Mouse (Mus musculus) olfactory bulb, adult 2 months (tissue): ENCODE data around the gene Olfr689. TPM values are rescaled to one million over a fixed set of nuclear protein-coding genes. Genes with fewer than 3 reads are reported as not detected.
"Not testable (repeated sequence)": the region's sequence is repeated elsewhere in the genome, so short reads cannot be mapped to it uniquely, and the experiment has no call there.

Experiments
- H3K27ac ChIP-seq: fragments of 200-500 bp; 2 replicates; pipeline ENCODE4 v1.5.1; 2012; ENCODE audit warnings: low read depth, low read length; ENCODE audit not compliant: insufficient read depth
- H3K4me1 ChIP-seq: fragments of 200-500 bp; 2 replicates; pipeline ENCODE4 v1.6.1; 2012; ENCODE audit warnings: low read length; ENCODE audit not compliant: control insufficient read depth, insufficient read depth
- H3K4me3 ChIP-seq: fragments of 200-500 bp; 2 replicates; pipeline ENCODE4 v1.5.1; 2012; ENCODE audit warnings: mild to moderate bottlenecking, low read depth, low read length, moderate library complexity; ENCODE audit not compliant: insufficient read depth
- CTCF ChIP-seq: fragments of 200-500 bp; IDR thresholded peaks from 2 replicates; pipeline ENCODE4 v1.5.1; 2012; ENCODE audit warnings: low read depth, mild to moderate bottlenecking, low read length, moderate library complexity; ENCODE audit not compliant: insufficient read depth
- POLR2A ChIP-seq: fragments of 200-500 bp; IDR thresholded peaks from 2 replicates; pipeline ENCODE4 v1.6.1; 2012; ENCODE audit warnings: mild to moderate bottlenecking, low read depth, low read length, moderate library complexity; ENCODE audit not compliant: insufficient read depth
- WGBS: fragments of 180-500 bp; shearing (Covaris S2); methylation state at CpG from one replicate; pipeline ENCODE4 v1.1.7; 2018; 5-methylcytosine and 5-hydroxymethylcytosine counted together
- polyA plus RNA-seq: library from polyadenylated mRNA; stranded (reverse); fragments of >200 nt; gene quantifications from 2 replicates; pipeline ENCODE4 v1.2.4, GENCODE M21; 2012; ENCODE audit warnings: low replicate concordance; ENCODE audit not compliant: missing spikeins, insufficient read depth, insufficient read length

Olfr689 gene
- not detected in 2 replicates for polyA plus RNA-seq

- WGBS: 79% methylated on average over 1 of the region's 1 CpGs
- Histone ChIP-seq H3K4me1 (no peaks in the 10 kb centered on the region), H3K27ac (no peak within 1 kb of the TSS), H3K4me3 (no peak within 1 kb of the TSS)
- TF ChIP-seq POLR2A (no peak), CTCF (no peak)
Measured at GRCm38 (mm10) chr7:105310865-105311264, at the start of gene Olfr689. Olfr689 (plus strand) TSS chr7:105311165.

GRCm38 (mm10) chr7:105272426-105272825 lies 38.5 kb upstream of the Olfr689 start:
- TF ChIP-seq CTCF: no peak
- TF ChIP-seq POLR2A: no peak
- WGBS: 71% methylated on average over 7 of the region's 7 CpGs
- no peak overlapping the region for H3K4me3 ChIP-seq
- H3K27ac ChIP-seq: no peak overlapping the region
- no peaks in the 10 kb centered on the region for H3K4me1 ChIP-seq

GRCm38 (mm10) chr7:105287795-105288194 lies 23.2 kb upstream of the Olfr689 start, which contains the start of gene Olfr688:
Olfr688 (plus strand) TSS chr7:105288095.
- no peaks in the 10 kb centered on the region for H3K4me1 ChIP-seq
- no peak within 1 kb of the TSS for H3K4me3 ChIP-seq
- TF ChIP-seq POLR2A (no peak), CTCF (no peak)
- H3K27ac ChIP-seq: no peak within 1 kb of the TSS
- WGBS: 84% methylated on average over 6 of the region's 6 CpGs

- no peaks in the 10 kb centered on the region for H3K4me1 ChIP-seq
- no peak overlapping the region for H3K27ac ChIP-seq
- no peak overlapping the region for H3K4me3 ChIP-seq
- TF ChIP-seq CTCF: no peak
- TF ChIP-seq POLR2A: no peak
Measured at GRCm38 (mm10) chr7:105290051-105290450, 20.9 kb upstream of the Olfr689 start.

- H3K4me3 ChIP-seq: no peak overlapping the region
- 78% methylated on average over 2 of the region's 2 CpGs for whole genome bisulfite sequencing
- TF ChIP-seq CTCF (no peak), POLR2A (no peak)
- H3K27ac ChIP-seq: no peak overlapping the region
- H3K4me1 ChIP-seq: no peaks in the 10 kb centered on the region
Measured at GRCm38 (mm10) chr7:105325302-105325701, 14.3 kb downstream of the Olfr689 start.

GRCm38 (mm10) chr7:105334004-105334403 lies 23.0 kb downstream of the Olfr689 start, which contains the start of gene Olfr690:
Olfr690 (minus strand) TSS chr7:105334104.
- no peak for TF ChIP-seq POLR2A
- TF ChIP-seq CTCF: no peak
- Histone ChIP-seq H3K27ac (no peak within 1 kb of the TSS), H3K4me3 (no peak within 1 kb of the TSS), H3K4me1 (peaks cover 2% of the 10 kb centered on the region; the same call in 1 of the 2 replicates)
- WGBS: 83% methylated on average over 1 of the region's 1 CpGs

- Histone ChIP-seq H3K27ac (no peak within 1 kb of the TSS), H3K4me3 (no peak within 1 kb of the TSS), H3K4me1 (peaks cover 10% of the 10 kb centered on the region)
- no peak for TF ChIP-seq CTCF
- TF ChIP-seq POLR2A: no peak
- 46% methylated on average over 1 of the region's 1 CpGs for WGBS
Measured at GRCm38 (mm10) chr7:105342170-105342569, 31.2 kb downstream of the Olfr689 start, which contains the start of gene Olfr691. Olfr691 (minus strand) TSS chr7:105342270.

- 59% methylated on average over 2 of the region's 2 CpGs for whole genome bisulfite sequencing
Measured at GRCm38 (mm10) chr7:105342752-105343151, 31.8 kb downstream of the Olfr689 start.

GRCm38 (mm10) chr7:105356064-105356463 lies 45.1 kb downstream of the Olfr689 start:
- WGBS: no CpG with 5 or more reads among the region's 5 CpGs
- H3K27ac ChIP-seq, H3K4me1 ChIP-seq: not testable (repeated sequence)

More at GRCm38 (mm10) chr7:105342752-105343151, 31.8 kb downstream of the Olfr689 start:
- Histone ChIP-seq H3K4me3 (no peak overlapping the region), H3K27ac (no peak overlapping the region), H3K4me1 (peaks cover 10% of the 10 kb centered on the region)
- TF ChIP-seq CTCF: no peak
- no peak for TF ChIP-seq POLR2A

GRCm38 (mm10) chr7:105356487-105356886 lies 45.5 kb downstream of the Olfr689 start:
- not testable (repeated sequence) for H3K4me3 ChIP-seq, H3K4me1 ChIP-seq, H3K27ac ChIP-seq
- WGBS: 94% methylated on average over 1 of the region's 2 CpGs

More at GRCm38 (mm10) chr7:105356064-105356463, 45.1 kb downstream of the Olfr689 start:
- H3K4me3 ChIP-seq: not testable (repeated sequence)
